Mouse (Mus musculus) inflammation-experienced regulatory T-cells, adult 16 weeks (primary cell): ENCODE data around the gene Miip. TPM values are rescaled to one million over a fixed set of nuclear protein-coding genes. Genes with fewer than 3 reads are reported as not detected.

ENCODE experiments used
- polyA plus RNA-seq: library from polyadenylated mRNA; unstranded; fragments of 100-300 nt; shearing (Covaris generic); gene quantifications from one replicate; pipeline ENCODE4 v1.2.1, GENCODE M21; 2017

Gene Miip
- 128 TPM for polyA plus RNA-seq

GRCm38 (mm10) chr4:147868450-147869031 is at the start of gene Miip, which contains the start of gene Fv1:
Miip (minus strand) TSS chr4:147868816.
Fv1 (plus strand) TSS chr4:147868979.

GRCm38 (mm10) chr4:147904313-147905089 is 35.9 kb upstream of the Miip start, which contains the start of gene Mfn2:
Mfn2 (minus strand) TSS chr4:147904704.

GRCm38 (mm10) chr4:147847614-147848583 is 20.7 kb downstream of the Miip start, which contains the start of gene Zfp933:
Zfp933 (minus strand) TSS chr4:147848366.

Other genes starting within 250 kb of the Miip start
- gene Zfp979, start 226.3 kb downstream of the Miip start, polyA plus RNA-seq: 0.17 TPM
- gene Zfp534, start 166.3 kb downstream of the Miip start, polyA plus RNA-seq: not detected
- gene Zfp984, start 59.0 kb downstream of the Miip start, polyA plus RNA-seq: 32.5 TPM
- gene Zfp933, start 20.4 kb downstream of the Miip start, polyA plus RNA-seq: 6.3 TPM
- 5.6 TPM for gene Fv1, start 163 bp upstream of the Miip start, polyA plus RNA-seq
- 55.8 TPM for gene Mfn2, start 35.9 kb upstream of the Miip start, polyA plus RNA-seq
- gene Plod1, start 68.0 kb upstream of the Miip start, polyA plus RNA-seq: 11.6 TPM
- gene 2510039O18Rik, start 72.1 kb upstream of the Miip start, polyA plus RNA-seq: 4.5 TPM
- not detected for gene Nppb, start 117.0 kb upstream of the Miip start, polyA plus RNA-seq
- gene Nppa, start 131.9 kb upstream of the Miip start, polyA plus RNA-seq: not detected
- gene Clcn6, start 170.0 kb upstream of the Miip start, polyA plus RNA-seq: 10.1 TPM
- gene Mthfr, start 170.3 kb upstream of the Miip start, polyA plus RNA-seq: 21.3 TPM
- 28.8 TPM for gene Agtrap, start 219.2 kb upstream of the Miip start, polyA plus RNA-seq